Mouse (Mus musculus) lung, adult 2 months (tissue): Measurements from ENCODE around the gene Poln. TPM values are rescaled to one million over a fixed set of nuclear protein-coding genes. Genes with fewer than 3 reads are reported as not detected.
A peak's percentile ranks its signal among the peaks of the same experiment; 100 is the strongest.

Experiments
- DNase-seq: peaks from one replicate; pipeline ENCODE4 v3.0.0; 2022
- H3K4me1 ChIP-seq: fragments of 200-500 bp; 2 replicates; pipeline ENCODE4 v1.6.1; 2011; ENCODE audit warnings: low read length; ENCODE audit not compliant: control insufficient read depth, insufficient read depth
- H3K4me3 ChIP-seq: fragments of 200-500 bp; replicated peaks from 2 replicates; pipeline ENCODE3; 2011; ENCODE audit warnings: low read depth, mild to moderate bottlenecking, control low read depth, low read length; ENCODE audit errors: extremely low read depth
- CTCF ChIP-seq: fragments of 200-500 bp; IDR thresholded peaks from 2 replicates; pipeline ENCODE4 v1.5.1; 2011; ENCODE audit warnings: mild to moderate bottlenecking, low read length, control low read depth; ENCODE audit not compliant: insufficient read depth
- POLR2A ChIP-seq: fragments of 200-500 bp; IDR thresholded peaks from 2 replicates; pipeline ENCODE4 v1.6.1; 2011; ENCODE audit warnings: low read depth, mild to moderate bottlenecking, control low read depth, low read length, borderline replicate concordance; ENCODE audit errors: extremely low read depth
- WGBS: fragments of 180-500 bp; shearing (Covaris S2); methylation state at CpG from one replicate; pipeline ENCODE4 v1.1.7; 2018; 5-methylcytosine and 5-hydroxymethylcytosine counted together
- polyA plus RNA-seq: library from polyadenylated mRNA; depleted of rRNA; stranded (reverse); fragments of >200 nt; gene quantifications from 2 replicates; pipeline ENCODE4 v1.2.3, GENCODE M21; 2012

Poln gene
- polyA plus RNA-seq, 1 experiment: 0.77 TPM

GRCm38 (mm10) chr5:34147554-34147953 lies 21.7 kb downstream of the Poln start:
- Histone ChIP-seq H3K4me3 (no peak overlapping the region), H3K4me1 (no peaks in the 10 kb centered on the region)
- DNase-seq: no peak
- TF ChIP-seq CTCF (no peak), POLR2A (no peak)
- 95% methylated on average over 3 of the region's 3 CpGs for WGBS

- no peak overlapping the region for H3K4me3 ChIP-seq
- peak; percentile 82 for TF ChIP-seq CTCF
- no peak for TF ChIP-seq POLR2A
- no peaks in the 10 kb centered on the region for H3K4me1 ChIP-seq
- 0% methylated on average over 1 of the region's 1 CpGs for WGBS
- DNase-seq: no peak
These were observed 29.5 kb downstream of the Poln start for GRCm38 (mm10) chr5:34139751-34140150.

- TF ChIP-seq POLR2A (no peak), CTCF (no peak)
- WGBS: 76% methylated on average over 2 of the region's 2 CpGs
- H3K4me3 ChIP-seq: no peak overlapping the region
- DNase-seq: no peak
- no peaks in the 10 kb centered on the region for H3K4me1 ChIP-seq
These were observed 36.5 kb downstream of the Poln start for GRCm38 (mm10) chr5:34132731-34133130.

- WGBS: 38% methylated on average over 1 of the region's 1 CpGs
- Histone ChIP-seq H3K4me3 (no peak overlapping the region), H3K4me1 (no peaks in the 10 kb centered on the region)
- DNase-seq: no peak
- TF ChIP-seq CTCF: no peak
- no peak for TF ChIP-seq POLR2A
These were observed 45.1 kb downstream of the Poln start for GRCm38 (mm10) chr5:34124131-34124530.

GRCm38 (mm10) chr5:34119121-34119856 lies 50.0 kb downstream of the Poln start:
- Histone ChIP-seq H3K4me3 (no peak overlapping the region), H3K4me1 (no peaks in the 10 kb centered on the region)
- no peak for DNase-seq
- TF ChIP-seq CTCF: no peak
- 72% methylated on average over 3 of the region's 3 CpGs for WGBS

- H3K4me1 ChIP-seq: no peaks in the 10 kb centered on the region
- no peak for DNase-seq
- TF ChIP-seq POLR2A (no peak), CTCF (no peak)
- 27% methylated on average over 1 of the region's 1 CpGs for WGBS
- H3K4me3 ChIP-seq: no peak overlapping the region
These were observed 63.6 kb downstream of the Poln start for GRCm38 (mm10) chr5:34105681-34106080.

- Histone ChIP-seq H3K4me1 (no peaks in the 10 kb centered on the region), H3K4me3 (no peak overlapping the region)
- WGBS: 16% methylated on average over 1 of the region's 1 CpGs
- no peak for DNase-seq
- TF ChIP-seq CTCF (0 out of 2 replicates have a peak, but pooled peaks have one; percentile 11), POLR2A (no peak)
These were observed 71.9 kb downstream of the Poln start for GRCm38 (mm10) chr5:34097333-34097732.

- WGBS: 76% methylated on average over 2 of the region's 2 CpGs
- H3K4me3 ChIP-seq: no peak overlapping the region
- no peak for TF ChIP-seq CTCF
- no peak for TF ChIP-seq POLR2A
- no peaks in the 10 kb centered on the region for H3K4me1 ChIP-seq
- no peak for DNase-seq
These were observed 76.2 kb downstream of the Poln start for GRCm38 (mm10) chr5:34093021-34093420.

- WGBS: 47% methylated on average over 3 of the region's 3 CpGs
- no peak overlapping the region for H3K4me3 ChIP-seq
- DNase-seq: no peak
- TF ChIP-seq CTCF (no peak), POLR2A (no peak)
- H3K4me1 ChIP-seq: no peaks in the 10 kb centered on the region
These were observed 136.7 kb downstream of the Poln start for GRCm38 (mm10) chr5:34032520-34032919.

GRCm38 (mm10) chr5:34031022-34031421 lies 138.2 kb downstream of the Poln start:
- no peak for DNase-seq
- TF ChIP-seq POLR2A (no peak), CTCF (no peak)
- no peak overlapping the region for H3K4me3 ChIP-seq
- no peaks in the 10 kb centered on the region for H3K4me1 ChIP-seq
- 51% methylated on average over 6 of the region's 6 CpGs for WGBS
